Mouse (Mus musculus) liver, embryonic 15.5 days (tissue): ENCODE results near the gene Gadd45g. TPM values are rescaled to one million over a fixed set of nuclear protein-coding genes. Genes with fewer than 3 reads are reported as not detected.

ENCODE experiments used
- ATAC-seq: fragments of 200-750 bp; cut with Nextera tagmentation; 2 replicates; pipeline ENCODE4 v1.8.0; 2017; ENCODE audit warnings: moderate number of reproducible peaks, mild to moderate bottlenecking, moderate library complexity; ENCODE audit not compliant: insufficient read depth
- H3K27ac ChIP-seq: fragments of 300-500 bp; sonication (generic); replicated peaks from 2 replicates; pipeline ENCODE4 v1.5.1; 2015; ENCODE audit warnings: mild to moderate bottlenecking, inconsistent platforms
- H3K27me3 ChIP-seq: fragments of 300-500 bp; sonication (generic); 2 replicates; pipeline ENCODE4 v1.6.1; 2015; ENCODE audit warnings: mild to moderate bottlenecking, inconsistent platforms
- H3K36me3 ChIP-seq: fragments of 300-500 bp; sonication (generic); replicated peaks from 2 replicates; pipeline ENCODE4 v1.6.1; 2015; ENCODE audit warnings: moderate library complexity, mild to moderate bottlenecking, inconsistent platforms
- H3K4me1 ChIP-seq: fragments of 300-500 bp; sonication (generic); replicated peaks from 2 replicates; pipeline ENCODE4 v1.6.1; 2015; ENCODE audit warnings: inconsistent platforms
- H3K4me2 ChIP-seq: fragments of 300-500 bp; sonication (generic); 2 replicates; pipeline ENCODE4 v1.6.1; 2015; ENCODE audit warnings: moderate library complexity, mild to moderate bottlenecking, inconsistent platforms
- H3K4me3 ChIP-seq: fragments of 300-500 bp; sonication (generic); replicated peaks from 2 replicates; pipeline ENCODE4 v1.5.1; 2015; ENCODE audit warnings: mild to moderate bottlenecking, inconsistent platforms
- H3K9ac ChIP-seq: fragments of 300-500 bp; sonication (generic); 2 replicates; pipeline ENCODE4 v1.6.1; 2015; ENCODE audit warnings: moderate library complexity, mild to moderate bottlenecking, inconsistent platforms
- H3K9me3 ChIP-seq: fragments of 300-500 bp; sonication (generic); replicated peaks from 2 replicates; pipeline ENCODE4 v1.6.1; 2016; ENCODE audit warnings: inconsistent platforms
- WGBS: fragments of 180-500 bp; shearing (Covaris S2); methylation state at CpG from one replicate; pipeline ENCODE4 v1.1.7; 2015; ENCODE audit warnings: mixed read lengths; ENCODE audit not compliant: insufficient replicate concordance; 5-methylcytosine and 5-hydroxymethylcytosine counted together
- polyA plus RNA-seq: library from polyadenylated mRNA; unstranded; fragments of >200 nt; fragmentation: Nextera tagmentation; extraction: Ambion mirVana; gene quantifications from 2 replicates; pipeline ENCODE4 v1.2.1, GENCODE M21; 2015

The Gadd45g gene
- polyA plus RNA-seq, 1 experiment from 2014 or later: 14.0 TPM

GRCm38 (mm10) chr13:51857156-51857555 lies 10.7 kb downstream of the Gadd45g start:
- H3K36me3 ChIP-seq: no peaks in the 10 kb centered on the region
- no peak overlapping the region for H3K27ac ChIP-seq
- no peak overlapping the region for H3K4me3 ChIP-seq
- H3K9me3 ChIP-seq: no peaks in the 10 kb centered on the region
- no peak for ATAC-seq
- 0 out of 2 replicates have a peak, but pooled peaks cover 5% of the 10 kb centered on the region for H3K27me3 ChIP-seq
- no peak overlapping the region for H3K4me2 ChIP-seq
- 57% methylated on average over 5 of the region's 5 CpGs for WGBS
- no peak overlapping the region for H3K9ac ChIP-seq
- H3K4me1 ChIP-seq: peaks cover 6% of the 10 kb centered on the region

GRCm38 (mm10) chr13:51858475-51858874 lies 12.0 kb downstream of the Gadd45g start:
- 63% methylated on average over 4 of the region's 4 CpGs for WGBS
- Histone ChIP-seq H3K4me1 (peaks cover 3% of the 10 kb centered on the region), H3K9ac (no peak overlapping the region), H3K4me3 (no peak overlapping the region), H3K9me3 (no peaks in the 10 kb centered on the region), H3K4me2 (no peak overlapping the region), H3K36me3 (no peaks in the 10 kb centered on the region), H3K27ac (no peak overlapping the region), H3K27me3 (0 out of 2 replicates have a peak, but pooled peaks cover 6% of the 10 kb centered on the region)
- ATAC-seq: no peak

GRCm38 (mm10) chr13:51859174-51859573 lies 12.7 kb downstream of the Gadd45g start:
- H3K9me3 ChIP-seq: no peaks in the 10 kb centered on the region
- 64% methylated on average over 8 of the region's 8 CpGs for WGBS
- peaks cover 3% of the 10 kb centered on the region; the same call in 1 of the 2 replicates for H3K4me1 ChIP-seq
- ATAC-seq: no peak
- H3K27me3 ChIP-seq: 0 out of 2 replicates have a peak, but pooled peaks cover 6% of the 10 kb centered on the region
- no peak overlapping the region for H3K4me3 ChIP-seq
- no peaks in the 10 kb centered on the region for H3K36me3 ChIP-seq
- no peak overlapping the region for H3K4me2 ChIP-seq
- H3K27ac ChIP-seq: no peak overlapping the region
- no peak overlapping the region for H3K9ac ChIP-seq

GRCm38 (mm10) chr13:51859798-51860197 lies 13.3 kb downstream of the Gadd45g start:
- Histone ChIP-seq H3K9me3 (no peaks in the 10 kb centered on the region), H3K4me3 (no peak overlapping the region), H3K4me2 (no peak overlapping the region), H3K36me3 (no peaks in the 10 kb centered on the region), H3K27ac (no peak overlapping the region), H3K4me1 (peaks cover 3% of the 10 kb centered on the region; the same call in 1 of the 2 replicates), H3K9ac (no peak overlapping the region), H3K27me3 (0 out of 2 replicates have a peak, but pooled peaks cover 6% of the 10 kb centered on the region)
- ATAC-seq: no peak
- WGBS: 27% methylated on average over 3 of the region's 3 CpGs

- no peak overlapping the region for H3K4me3 ChIP-seq
- no peaks in the 10 kb centered on the region for H3K9me3 ChIP-seq
- H3K4me1 ChIP-seq: peaks cover 3% of the 10 kb centered on the region; the same call in 1 of the 2 replicates
- H3K27ac ChIP-seq: no peak overlapping the region
- ATAC-seq: no peak
- H3K4me2 ChIP-seq: no peak overlapping the region
- peaks cover 6% of the 10 kb centered on the region; the same call in 1 of the 2 replicates for H3K27me3 ChIP-seq
- no peak overlapping the region for H3K9ac ChIP-seq
- WGBS: 81% methylated on average over 1 of the region's 1 CpGs
- no peaks in the 10 kb centered on the region for H3K36me3 ChIP-seq
Observed at GRCm38 (mm10) chr13:51862750-51863149, 16.3 kb downstream of the Gadd45g start.

- Histone ChIP-seq H3K9me3 (no peaks in the 10 kb centered on the region), H3K27me3 (peaks cover 10% of the 10 kb centered on the region; the same call in 1 of the 2 replicates), H3K4me3 (no peak overlapping the region), H3K27ac (no peak overlapping the region), H3K4me2 (no peak overlapping the region), H3K9ac (no peak overlapping the region), H3K36me3 (no peaks in the 10 kb centered on the region), H3K4me1 (no peaks in the 10 kb centered on the region; the same call in 1 of the 2 replicates)
- ATAC-seq: no peak
- 50% methylated on average over 11 of the region's 11 CpGs for WGBS
Observed at GRCm38 (mm10) chr13:51866151-51866659, 19.7 kb downstream of the Gadd45g start.

- Histone ChIP-seq H3K27ac (no peak overlapping the region), H3K4me3 (no peak overlapping the region), H3K4me2 (no peak overlapping the region), H3K4me1 (no peaks in the 10 kb centered on the region; the same call in 1 of the 2 replicates), H3K9me3 (no peaks in the 10 kb centered on the region), H3K36me3 (no peaks in the 10 kb centered on the region), H3K9ac (no peak overlapping the region), H3K27me3 (peaks cover 4% of the 10 kb centered on the region; the same call in 1 of the 2 replicates)
- no peak for ATAC-seq
- WGBS: 60% methylated on average over 12 of the region's 12 CpGs
Observed at GRCm38 (mm10) chr13:51868491-51869128, 22.1 kb downstream of the Gadd45g start.

- no peak for ATAC-seq
- no peaks in the 10 kb centered on the region for H3K36me3 ChIP-seq
- H3K9me3 ChIP-seq: no peaks in the 10 kb centered on the region
- H3K4me1 ChIP-seq: no peaks in the 10 kb centered on the region; the same call in 1 of the 2 replicates
- peaks cover 4% of the 10 kb centered on the region; the same call in 1 of the 2 replicates for H3K27me3 ChIP-seq
- no peak overlapping the region for H3K4me2 ChIP-seq
- no peak overlapping the region for H3K27ac ChIP-seq
- no peak overlapping the region for H3K9ac ChIP-seq
- WGBS: 72% methylated on average over 9 of the region's 9 CpGs
- no peak overlapping the region for H3K4me3 ChIP-seq
Observed at GRCm38 (mm10) chr13:51869129-51869491, 22.6 kb downstream of the Gadd45g start.

- Histone ChIP-seq H3K4me2 (no peak overlapping the region), H3K27ac (no peak overlapping the region), H3K4me3 (no peak overlapping the region), H3K36me3 (no peaks in the 10 kb centered on the region), H3K4me1 (no peaks in the 10 kb centered on the region; the same call in 1 of the 2 replicates), H3K9ac (no peak overlapping the region), H3K27me3 (peaks cover 4% of the 10 kb centered on the region), H3K9me3 (no peaks in the 10 kb centered on the region)
- no peak for ATAC-seq
- 70% methylated on average over 4 of the region's 4 CpGs for WGBS
Observed at GRCm38 (mm10) chr13:51871148-51871547, 24.7 kb downstream of the Gadd45g start.

- Histone ChIP-seq H3K36me3 (no peaks in the 10 kb centered on the region), H3K9ac (no peak overlapping the region), H3K4me3 (no peak overlapping the region), H3K4me1 (no peaks in the 10 kb centered on the region), H3K9me3 (no peaks in the 10 kb centered on the region), H3K4me2 (no peak overlapping the region), H3K27ac (no peak overlapping the region), H3K27me3 (peaks cover 4% of the 10 kb centered on the region)
- 69% methylated on average over 9 of the region's 9 CpGs for WGBS
- ATAC-seq: no peak
Observed at GRCm38 (mm10) chr13:51872252-51872962, 25.9 kb downstream of the Gadd45g start.

GRCm38 (mm10) chr13:51872963-51873514 lies 26.6 kb downstream of the Gadd45g start:
- 65% methylated on average over 9 of the region's 9 CpGs for WGBS
- no peak overlapping the region for H3K27ac ChIP-seq
- ATAC-seq: no peak

More at GRCm38 (mm10) chr13:51872963-51873514, 26.6 kb downstream of the Gadd45g start:
- Histone ChIP-seq H3K27me3 (peaks cover 4% of the 10 kb centered on the region), H3K4me2 (no peak overlapping the region), H3K4me3 (no peak overlapping the region), H3K9ac (no peak overlapping the region), H3K4me1 (no peaks in the 10 kb centered on the region), H3K9me3 (no peaks in the 10 kb centered on the region), H3K36me3 (no peaks in the 10 kb centered on the region)
